ENCODE assay signal across 12 mouse cellular contexts in the genomic region with DNA sequence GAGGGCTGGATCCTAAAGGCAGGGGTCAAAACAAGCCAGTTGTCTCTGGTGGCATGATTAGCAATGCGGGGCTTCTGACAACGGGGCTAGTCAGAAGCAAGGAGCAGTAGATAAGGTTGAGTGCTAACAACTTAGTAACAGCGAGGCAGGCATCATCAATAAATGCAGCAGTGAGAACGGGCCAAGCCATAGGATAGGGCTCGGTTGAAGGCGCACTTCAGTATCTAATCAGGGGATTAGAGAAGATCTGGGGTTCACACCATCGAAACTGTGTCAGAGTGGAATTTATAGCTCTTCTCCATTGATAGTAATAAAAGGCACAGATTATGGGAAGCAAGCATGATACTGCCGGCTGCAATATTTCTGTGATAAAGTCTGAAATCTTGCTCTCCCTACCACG.
"Had no signal": no experiment of that assay in that cellular context is flagged by ENCODE, and none has a peak within 500 bp of the region (broad histone marks: within the 10 kb centered on the region; RNA-seq: fewer than 3 reads in every experiment).

No protein-coding gene starts in this region.

- H3K4me1 ChIP-seq: limb, embryonic 12.5 days; liver, embryonic 13.5 days; lung, embryonic 15.5 days; midbrain, embryonic 13.5 days had no signal

- ATAC-seq: liver, postnatal 0 days; midbrain, embryonic 13.5 days had no signal

- H3K36me3 ChIP-seq: limb, embryonic 12.5 days; liver, embryonic 13.5 days; lung, embryonic 15.5 days; midbrain, embryonic 13.5 days had no signal

- H3K4me2 ChIP-seq: limb, embryonic 12.5 days; liver, embryonic 13.5 days; lung, embryonic 15.5 days; midbrain, embryonic 13.5 days had no signal

- H3K27me3 ChIP-seq: limb, embryonic 12.5 days; liver, embryonic 13.5 days; lung, embryonic 15.5 days; midbrain, embryonic 13.5 days had no signal

- DNase-seq: kidney, postnatal 10 days; kidney, postnatal 4 days; liver; liver, embryonic 13.5 days; liver, postnatal 0 days; lung, postnatal 36 days; right cerebral cortex, adult 18-20 months; thymus, postnatal 36 days had no signal

- H3K27ac ChIP-seq: layer of hippocampus, adult 2 months; limb, embryonic 12.5 days; liver, embryonic 13.5 days; lung, embryonic 15.5 days; midbrain, embryonic 13.5 days had no signal

- H3K4me3 ChIP-seq: layer of hippocampus, adult 2 months; limb, embryonic 12.5 days; liver, embryonic 13.5 days; lung, embryonic 15.5 days; midbrain, embryonic 13.5 days had no signal

- H3K9ac ChIP-seq: limb, embryonic 12.5 days; liver, embryonic 13.5 days; liver, postnatal 0 days; lung, embryonic 15.5 days; midbrain, embryonic 13.5 days had no signal

- H3K9me3 ChIP-seq: liver, embryonic 13.5 days; lung, embryonic 15.5 days; midbrain, embryonic 13.5 days had no signal
